Mouse (Mus musculus) C2C12 (cell line): ENCODE results near the gene Clec10a.

Experiments
- CTCF ChIP-seq: IDR thresholded peaks from one replicate; pipeline ENCODE4 v1.5.1; 2011; ENCODE audit not compliant: control insufficient read depth, insufficient read depth, insufficient read length
- FOSL1 ChIP-seq: IDR thresholded peaks from one replicate; pipeline ENCODE4 v1.8.0; 2011; ENCODE audit warnings: mild to moderate bottlenecking, low read length; ENCODE audit not compliant: poor library complexity, insufficient read depth, severe bottlenecking
- MAX ChIP-seq: IDR thresholded peaks from one replicate; pipeline ENCODE4 v1.6.1; 2011; ENCODE audit warnings: mild to moderate bottlenecking, control low read depth
- MYOG ChIP-seq: IDR thresholded peaks from one replicate; pipeline ENCODE4 v1.6.1; 2011; ENCODE audit not compliant: control insufficient read depth, insufficient read length; ENCODE audit errors: extremely low read depth
- USF1 ChIP-seq: IDR thresholded peaks from one replicate; pipeline ENCODE4 v1.6.1; 2011; ENCODE audit warnings: low read depth, mild to moderate bottlenecking, control low read depth, moderate library complexity

GRCm38 (mm10) chr11:70208778-70209388, 52.9 kb downstream of the Clec10a start:
- TF ChIP-seq CTCF (no peak), USF1 (no peak), FOSL1 (no peak), MYOG (no peak), MAX (no peak)
